Mouse (Mus musculus) left cerebral cortex, postnatal 10 days (tissue): ENCODE measurements at regions not wholly inside any gene's neighbourhood (a gene's known extent, or its start where the extent isn't known, plus 50 kb on each side); places are given as distances from the start of the nearest gene placed in this dataset.
"Not testable (repeated sequence)": the region's sequence is repeated elsewhere in the genome, so short reads cannot be mapped to it uniquely, and the experiment has no call there.

Source experiments
- DNase-seq, 2 experiments: peaks; one replicate each; pipeline ENCODE4 v3.0.0; 2021 to 2022; ENCODE audit warnings: low spot score in 2 of 2, mixed read lengths in 1 of 2; ENCODE audit errors: extremely low spot score in 1 of 2
- intact Hi-C: fragments of 180-260 bp; cut with DNase I; formaldehyde crosslinking; loops from one replicate; pipeline ENCODE4 v1.15.1; 2025

- DNase-seq: no peak
- intact Hi-C loops: no loop called here
Measured at GRCm38 (mm10) chr6:109125447-109125846, 297.0 kb downstream of the Edem1 start.

GRCm38 (mm10) chr6:109127203-109127602, 298.8 kb downstream of the Edem1 start:
- DNase-seq: no peak
- intact Hi-C loops: no loop called here

GRCm38 (mm10) chr6:109146111-109146510, 317.7 kb downstream of the Edem1 start:
- no peak for DNase-seq
- intact Hi-C loops: no loop called here

- DNase-seq: no peak
- intact Hi-C loops: no loop called here
Measured at GRCm38 (mm10) chr6:109149043-109149442, 320.6 kb downstream of the Edem1 start.

- intact Hi-C loops: loop anchor here (10.0 kb wide), 2 partner anchors 275 to 1495 kb away; partner anchors contain the start of gene Grm7
- peak; percentile 86 to 92 for DNase-seq
Measured at GRCm38 (mm10) chr6:109150023-109150911, 321.8 kb downstream of the Edem1 start.

- intact Hi-C loops: loop anchor here (10.0 kb wide), 2 partner anchors 276 to 1494 kb away; partner anchors contain the start of gene Grm7
- DNase-seq: no peak
Measured at GRCm38 (mm10) chr6:109150912-109151256, 322.4 kb downstream of the Edem1 start.

- DNase-seq: no peak
- intact Hi-C loops: loop anchor here (10.0 kb wide), 2 partner anchors 279 to 1491 kb away; partner anchors contain the start of gene Grm7
Measured at GRCm38 (mm10) chr6:109153624-109154023, 325.2 kb downstream of the Edem1 start.

- intact Hi-C loops: loop anchor here (10.0 kb wide), 2 partner anchors 285 to 1485 kb away; partner anchors contain the start of gene Grm7
- no peak for DNase-seq
Measured at GRCm38 (mm10) chr6:109159561-109159960, 331.1 kb downstream of the Edem1 start.

GRCm38 (mm10) chr6:109167439-109167838, 339.0 kb downstream of the Edem1 start:
- DNase-seq: no peak
- intact Hi-C loops: no loop called here

- DNase-seq: no peak
- intact Hi-C loops: no loop called here
Measured at GRCm38 (mm10) chr6:109172104-109172850, 343.8 kb downstream of the Edem1 start.

- intact Hi-C loops: no loop called here
- DNase-seq: no peak
Measured at GRCm38 (mm10) chr6:109173015-109173414, 344.6 kb downstream of the Edem1 start.

- no peak for DNase-seq
- intact Hi-C loops: no loop called here
Measured at GRCm38 (mm10) chr6:109176876-109177275, 348.4 kb downstream of the Edem1 start.

GRCm38 (mm10) chr6:109182878-109183277, 354.4 kb downstream of the Edem1 start:
- intact Hi-C loops: no loop called here
- no peak for DNase-seq

GRCm38 (mm10) chr6:109193061-109193460, 364.6 kb downstream of the Edem1 start:
- intact Hi-C loops: not testable (repeated sequence)

GRCm38 (mm10) chr6:109193603-109194002, 365.2 kb downstream of the Edem1 start:
- no peak for DNase-seq
- intact Hi-C loops: no loop called here

More at GRCm38 (mm10) chr6:109193061-109193460, 364.6 kb downstream of the Edem1 start:
- not testable (repeated sequence) for DNase-seq

GRCm38 (mm10) chr6:109209699-109210098, 381.3 kb downstream of the Edem1 start:
- no peak for DNase-seq
- intact Hi-C loops: no loop called here

- DNase-seq: no peak
- intact Hi-C loops: no loop called here
Measured at GRCm38 (mm10) chr6:109230391-109230790, 401.9 kb downstream of the Edem1 start.

GRCm38 (mm10) chr6:109233426-109233825, 405.0 kb downstream of the Edem1 start:
- DNase-seq: no peak
- intact Hi-C loops: no loop called here

- intact Hi-C loops: no loop called here
- no peak for DNase-seq
Measured at GRCm38 (mm10) chr6:109245666-109246065, 417.2 kb downstream of the Edem1 start.

GRCm38 (mm10) chr6:109246510-109246909, 418.1 kb downstream of the Edem1 start:
- DNase-seq, intact Hi-C loops: not testable (repeated sequence)
